Mouse (Mus musculus) kidney, postnatal 0 days (tissue): ENCODE measurements around the gene Sgk2. TPM values are rescaled to one million over a fixed set of nuclear protein-coding genes. Genes with fewer than 3 reads are reported as not detected.

Source experiments
- ATAC-seq: fragments of 200-750 bp; cut with Nextera tagmentation; replicated peaks from 2 replicates; pipeline ENCODE4 v1.8.0; 2017; ENCODE audit warnings: low read depth, moderate number of reproducible peaks, moderate TSS enrichment, moderate library complexity; ENCODE audit not compliant: low FRiP score
- DNase-seq: peaks from one replicate; pipeline ENCODE4 v3.0.0-alpha.2; 2016; ENCODE audit warnings: low spot score
- H3K27ac ChIP-seq: fragments of 300-500 bp; sonication (generic); 2 replicates; pipeline ENCODE4 v1.5.1; 2014; ENCODE audit warnings: mild to moderate bottlenecking
- H3K27me3 ChIP-seq: fragments of 300-500 bp; sonication (generic); 2 replicates; pipeline ENCODE4 v1.6.1; 2014; ENCODE audit warnings: low read length, mixed read lengths; ENCODE audit not compliant: insufficient read depth
- H3K36me3 ChIP-seq: fragments of 300-500 bp; sonication (generic); 2 replicates; pipeline ENCODE4 v1.6.1; 2014; ENCODE audit warnings: low read length, mixed read lengths; ENCODE audit not compliant: insufficient read depth
- H3K4me1 ChIP-seq: fragments of 300-500 bp; sonication (generic); replicated peaks from 2 replicates; pipeline ENCODE4 v1.6.1; 2014; ENCODE audit warnings: antibody characterized with exemption, low read length, mixed read lengths; ENCODE audit not compliant: insufficient read depth
- H3K4me2 ChIP-seq: fragments of 300-500 bp; sonication (generic); 2 replicates; pipeline ENCODE4 v1.6.1; 2014; ENCODE audit warnings: mild to moderate bottlenecking, low read length, moderate library complexity, mixed read lengths
- H3K4me3 ChIP-seq: fragments of 300-500 bp; sonication (generic); replicated peaks from 2 replicates; pipeline ENCODE4 v1.5.1; 2014; ENCODE audit warnings: low read depth, low read length
- H3K9ac ChIP-seq: fragments of 300-500 bp; sonication (generic); 2 replicates; pipeline ENCODE4 v1.6.1; 2014; ENCODE audit warnings: low read depth, low read length
- H3K9me3 ChIP-seq: fragments of 300-500 bp; sonication (generic); replicated peaks from 2 replicates; pipeline ENCODE4 v1.6.1; 2016; ENCODE audit warnings: low read length, inconsistent platforms, mixed read lengths
- CTCF ChIP-seq: IDR thresholded peaks from 2 replicates; pipeline ENCODE4 v1.5.1; 2016; ENCODE audit warnings: antibody characterized with exemption, low read depth, mild to moderate bottlenecking, moderate library complexity
- WGBS: fragments of 180-500 bp; shearing (Covaris S2); extraction: QIAGEN DNeasy Blood & Tissue Kit; methylation state at CpG from one replicate; pipeline ENCODE4 v1.1.7; 2014; 5-methylcytosine and 5-hydroxymethylcytosine counted together
- polyA plus RNA-seq: library from polyadenylated mRNA; unstranded; fragments of >200 nt; fragmentation: Nextera tagmentation; extraction: Ambion mirVana; gene quantifications from 2 replicates; pipeline ENCODE4 v1.2.1, GENCODE M21; 2015

Gene Sgk2
- polyA plus RNA-seq, 1 experiment from 2014 or later, result 23.5 TPM

DNA sequence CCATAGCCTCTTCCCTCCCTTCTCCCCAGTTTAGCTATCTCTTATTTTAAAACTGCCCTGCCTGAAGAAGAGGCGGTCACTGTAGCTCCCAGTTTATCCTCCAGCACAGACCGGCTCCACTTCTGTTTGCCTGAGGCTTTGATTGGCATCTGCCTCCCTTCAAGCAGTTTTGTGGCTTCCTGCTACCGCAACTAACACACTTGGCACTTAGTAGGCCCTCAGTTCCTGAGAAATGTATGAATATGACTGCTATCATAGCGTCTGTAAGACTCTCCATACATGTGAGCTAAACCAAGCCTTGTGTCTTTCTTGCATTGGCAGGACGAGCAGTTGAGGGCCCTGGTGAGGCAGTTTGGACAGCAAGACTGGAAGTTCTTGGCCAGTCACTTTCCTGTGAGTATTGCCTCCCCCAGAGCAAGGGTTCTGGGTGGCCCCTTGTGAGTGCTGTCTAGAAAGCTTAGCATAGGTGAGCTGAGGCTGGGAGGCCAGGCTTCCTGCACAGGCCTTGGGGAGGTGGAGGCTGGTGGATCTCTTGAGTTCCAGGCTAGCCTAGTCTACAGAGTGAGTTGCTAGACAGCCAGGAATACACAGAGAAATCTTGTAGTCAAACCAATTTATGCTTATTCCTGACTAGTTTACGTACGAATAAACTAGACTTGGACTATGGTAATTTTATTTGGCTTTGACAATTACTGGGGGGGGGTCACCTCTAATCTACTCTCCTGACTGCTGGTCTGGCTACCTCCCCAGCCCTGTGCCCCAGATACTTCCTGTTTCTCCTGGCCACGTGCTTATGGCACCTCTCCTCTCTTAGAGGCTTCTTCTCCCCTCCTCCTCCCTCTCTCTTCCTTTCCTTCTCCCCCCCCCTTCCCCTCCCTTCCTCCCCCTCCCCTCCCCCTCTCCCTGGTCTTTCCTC lies 74.3 kb downstream of the Sgk2 start:
- DNase-seq, result no peak
- Histone ChIP-seq H3K27ac (no peak overlapping the region), H3K27me3 (no peaks in the 10 kb centered on the region), H3K4me2 (no peak overlapping the region), H3K36me3 (0 out of 2 replicates have a peak, but pooled peaks cover 6% of the 10 kb centered on the region), H3K4me3 (no peak overlapping the region), H3K9me3 (no peaks in the 10 kb centered on the region), H3K4me1 (no peaks in the 10 kb centered on the region), H3K9ac (no peak overlapping the region)
- no peak for ATAC-seq
- 82% methylated on average over 8 of the region's 8 CpGs for WGBS
- TF ChIP-seq CTCF, result no peak

DNA sequence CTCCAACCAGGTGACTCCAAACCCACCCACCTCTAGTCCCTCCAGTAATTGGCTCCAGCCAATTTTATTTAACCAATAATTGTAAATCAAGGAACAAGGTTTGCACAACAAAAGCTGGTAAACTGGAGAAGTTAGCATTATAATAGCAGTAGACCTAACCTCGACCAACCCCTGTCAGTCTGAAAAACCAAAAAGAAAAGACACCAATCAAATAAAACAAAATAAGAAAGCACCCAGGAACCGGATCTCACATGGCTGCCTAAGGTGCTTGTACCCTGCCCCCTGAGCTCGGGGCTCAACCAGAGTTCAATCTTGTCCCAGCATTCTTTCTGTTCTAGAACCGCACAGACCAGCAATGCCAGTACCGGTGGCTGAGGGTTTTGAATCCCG lies 75.0 kb downstream of the Sgk2 start:
- no peak for DNase-seq
- Histone ChIP-seq H3K4me1 (no peaks in the 10 kb centered on the region), H3K4me3 (no peak overlapping the region), H3K4me2 (no peak overlapping the region), H3K27me3 (no peaks in the 10 kb centered on the region), H3K27ac (no peak overlapping the region), H3K9me3 (no peaks in the 10 kb centered on the region), H3K9ac (no peak overlapping the region), H3K36me3 (0 out of 2 replicates have a peak, but pooled peaks cover 6% of the 10 kb centered on the region)
- no peak for ATAC-seq
- TF ChIP-seq CTCF, result no peak
- WGBS, result 68% methylated on average over 6 of the region's 6 CpGs

Other genes starting within 250 kb of the Sgk2 start
- gene Srsf6, start 55.8 kb upstream of the Sgk2 start, polyA plus RNA-seq, result 146 and 152 TPM in 2 replicates
- 0.09 and 0.12 TPM in 2 replicates for gene L3mbtl1, start 43.9 kb upstream of the Sgk2 start, polyA plus RNA-seq
- 52.3 and 53.5 TPM in 2 replicates for gene Ift52, start 30.0 kb downstream of the Sgk2 start, polyA plus RNA-seq
- 8.0 and 10.5 TPM in 2 replicates for gene Mybl2, start 67.4 kb downstream of the Sgk2 start, polyA plus RNA-seq
- gene Gtsf1l, start 100.5 kb downstream of the Sgk2 start, polyA plus RNA-seq, result not detected in 2 replicates
- 0.61 and 1.1 TPM in 2 replicates for gene Tox2, start 215.8 kb downstream of the Sgk2 start, polyA plus RNA-seq